Mouse (Mus musculus) gastrocnemius, postnatal 25 days (tissue): ENCODE data around the gene Gm44596. TPM values are rescaled to one million over a fixed set of nuclear protein-coding genes. Genes with fewer than 3 reads are reported as not detected.
A peak's percentile ranks its signal among the peaks of the same experiment; 100 is the strongest.

Experiments
- DNase-seq: peaks from one replicate; pipeline ENCODE4 v3.0.0; 2022
- total RNA-seq, 2 experiments: library from RNA; stranded (reverse); gene quantifications; 1 replicate in 1 of 2; 2 replicates in 1 of 2; pipeline ENCODE4 v1.2.3; 2021

Gene Gm44596
- total RNA-seq, 2 experiments from 2014 or later: not detected

DNA sequence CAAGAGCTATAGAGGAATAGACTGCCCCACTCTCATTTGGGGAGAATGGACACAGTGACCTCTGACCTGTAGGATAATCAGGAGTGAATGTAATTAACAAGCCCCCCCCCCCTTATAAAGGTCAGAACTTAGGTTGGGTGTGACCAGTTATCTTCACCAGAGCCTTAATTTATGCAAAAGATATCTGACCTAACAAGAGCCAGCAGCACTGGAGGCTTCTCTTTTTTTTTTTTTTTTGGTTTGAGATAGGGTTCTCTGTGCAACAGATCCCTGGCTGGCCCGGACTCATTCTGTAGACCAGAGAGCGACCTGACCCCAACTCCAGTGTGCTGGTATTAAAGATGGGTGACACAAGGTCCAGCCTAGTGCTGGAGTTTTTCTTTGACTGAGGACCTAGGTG, 54.0 kb downstream of the Gm44596 start:
- no peak for DNase-seq

- no peak for DNase-seq
Measured at GRCm38 (mm10) chr6:128429826-128430225, 54.5 kb downstream of the Gm44596 start.

GRCm38 (mm10) chr6:128432356-128432915, 57.1 kb downstream of the Gm44596 start:
- no peak for DNase-seq

DNA sequence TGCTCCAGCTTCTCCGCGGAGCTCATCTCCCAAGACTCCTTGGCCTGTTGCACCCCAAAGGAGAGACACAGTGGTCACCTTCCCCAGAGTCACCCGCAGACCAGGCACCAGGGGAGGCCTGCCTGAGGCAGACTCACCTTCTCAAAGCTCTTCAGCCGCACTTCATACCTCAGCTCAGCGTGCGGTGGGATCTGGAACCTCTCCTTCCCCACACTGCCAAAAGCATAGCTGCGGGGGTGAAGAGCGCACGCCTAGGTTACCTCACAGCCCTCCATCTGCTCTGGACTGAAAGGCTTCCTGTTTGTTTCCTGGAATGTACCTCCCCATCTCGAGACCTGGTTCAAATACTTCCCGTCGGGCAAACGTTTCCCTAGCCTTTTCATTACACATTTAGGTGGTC, 58.3 kb downstream of the Gm44596 start:
- DNase-seq: no peak

- DNase-seq: peak; percentile 48
Measured at GRCm38 (mm10) chr6:128435474-128435873, 60.2 kb downstream of the Gm44596 start.

DNA sequence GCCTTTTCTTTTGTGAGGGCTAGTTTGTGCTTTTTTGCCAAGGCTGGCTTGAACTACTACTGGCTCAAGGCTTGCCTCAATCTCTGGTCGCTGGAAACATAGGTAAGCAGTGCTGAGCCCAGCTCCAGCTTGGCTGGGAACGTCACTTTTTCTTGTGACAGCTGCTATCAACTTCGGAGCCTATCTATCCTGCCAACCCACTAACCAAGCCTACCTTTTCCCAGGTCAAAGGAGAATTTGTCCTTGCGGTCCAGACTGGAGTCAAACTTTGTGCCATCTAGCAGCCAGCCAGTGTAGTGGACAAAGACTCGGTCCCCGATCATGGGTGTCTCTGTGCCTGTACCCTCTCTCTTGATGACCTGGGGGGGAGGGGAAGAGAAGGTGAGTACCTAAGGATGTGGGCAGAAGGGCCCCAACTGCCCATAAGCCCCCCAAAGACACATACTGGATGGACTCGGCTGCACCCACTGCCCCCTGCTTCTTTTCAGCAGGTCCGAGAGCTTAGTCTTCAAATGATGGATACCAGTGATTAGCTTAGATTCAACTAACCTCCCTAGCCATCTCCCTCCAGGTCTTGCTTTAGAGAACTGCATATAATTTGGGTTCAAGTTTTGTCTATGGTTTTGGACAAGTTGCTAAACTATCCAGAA, 61.2 kb downstream of the Gm44596 start:
- no peak for DNase-seq

DNA sequence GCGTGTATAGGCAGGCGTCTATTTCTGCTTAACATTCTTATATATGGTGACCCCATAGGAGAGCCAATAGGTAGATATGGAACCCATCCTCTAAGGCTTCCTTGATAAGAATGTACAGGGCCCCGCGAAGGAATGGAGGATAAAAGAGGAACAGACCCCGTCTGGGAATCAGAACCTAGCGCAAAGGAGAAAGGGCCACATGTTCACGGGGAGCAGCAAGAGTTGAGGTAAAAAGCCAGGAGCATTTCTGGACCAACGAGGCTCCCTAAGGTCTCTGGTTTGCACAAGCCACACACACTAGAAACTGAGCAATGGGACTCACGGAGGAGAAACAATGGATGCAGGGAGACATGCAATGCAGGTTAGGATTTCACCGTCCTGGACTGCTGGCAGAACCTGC, 62.0 kb downstream of the Gm44596 start:
- DNase-seq: no peak

GRCm38 (mm10) chr6:128437731-128438316, 62.5 kb downstream of the Gm44596 start:
- DNase-seq: peak; percentile 63

GRCm38 (mm10) chr6:128438317-128438870, 63.1 kb downstream of the Gm44596 start, which contains the start of gene Fkbp4:
Fkbp4 (minus strand) TSS chr6:128438677.
- peak; percentile 95 for DNase-seq

GRCm38 (mm10) chr6:128438871-128439341, 63.6 kb downstream of the Gm44596 start:
- no peak for DNase-seq

- DNase-seq: no peak
Measured at GRCm38 (mm10) chr6:128440238-128440637, 64.9 kb downstream of the Gm44596 start.

- no peak for DNase-seq
Measured at GRCm38 (mm10) chr6:128445761-128446535, 70.6 kb downstream of the Gm44596 start.

- no peak for DNase-seq
Measured at GRCm38 (mm10) chr6:128447063-128447462, 71.8 kb downstream of the Gm44596 start.

DNA sequence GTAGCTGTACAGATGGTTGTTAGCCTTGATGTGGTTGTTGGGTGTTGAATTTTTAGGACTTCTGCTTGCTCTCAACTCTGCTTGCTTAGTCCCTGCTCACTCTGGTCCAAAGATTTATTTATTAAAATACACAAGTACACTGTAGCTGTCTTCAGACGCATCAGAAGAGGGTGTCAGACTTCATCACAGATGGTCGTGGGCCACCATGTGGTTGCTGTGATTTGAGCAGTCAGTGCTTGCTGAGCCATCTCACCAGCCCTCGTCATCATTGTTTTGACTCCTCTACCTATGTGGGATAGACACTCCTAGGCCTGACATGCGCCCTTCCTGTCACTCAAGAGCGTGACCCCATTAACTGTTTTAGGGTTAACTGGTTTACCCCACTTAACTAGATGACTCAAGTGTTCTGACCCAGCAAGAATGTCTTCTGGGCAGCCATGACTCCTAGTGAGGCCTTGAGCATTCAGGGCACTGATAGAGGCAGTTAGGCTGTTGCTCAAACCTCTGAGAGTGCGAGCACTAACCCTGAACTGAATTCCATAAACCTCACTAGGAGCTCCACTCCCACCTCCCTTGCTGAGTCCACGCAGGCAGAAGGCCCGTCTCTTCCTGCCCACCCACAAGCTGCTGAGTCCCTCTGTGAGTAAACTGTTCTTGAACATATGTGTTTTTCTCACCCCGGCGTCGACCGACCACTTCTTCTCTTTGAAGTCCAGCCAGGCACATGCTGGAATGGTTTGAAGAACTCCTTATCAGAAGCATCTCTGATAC, 80.7 kb downstream of the Gm44596 start:
- DNase-seq: no peak

Other genes starting within 250 kb of the Gm44596 start
- gene Tspan9, start 231.9 kb upstream of the Gm44596 start, total RNA-seq: 10 to 100 TPM; 48.6 to 56.6 TPM
- gene Tead4, start 74.7 kb upstream of the Gm44596 start, total RNA-seq: 1 to 10 TPM; 5.9 to 8.6 TPM
- 1 to 10 TPM; 5.7 to 5.9 TPM for gene Tulp3, start 19.7 kb upstream of the Gm44596 start, total RNA-seq
- gene Rhno1, start 12.6 kb upstream of the Gm44596 start, total RNA-seq: 1 to 10 TPM; 6.0 to 7.4 TPM
- 1 to 10 TPM; 1.2 to 1.6 TPM for gene Foxm1, start 12.5 kb upstream of the Gm44596 start, total RNA-seq
- not detected for gene Tex52, start within 50 bp of the Gm44596 start, total RNA-seq
- 1 to 10 TPM in 1 of 2 experiments, under 1 TPM in 1; 0.97 to 1.7 TPM for gene Nrip2, start 23.8 kb downstream of the Gm44596 start, total RNA-seq
- 10 to 100 TPM; 14.4 to 15.1 TPM for gene Itfg2, start 49.4 kb downstream of the Gm44596 start, total RNA-seq
- 100 to 1,000 TPM; 105 to 111 TPM for gene Fkbp4, start 63.2 kb downstream of the Gm44596 start, total RNA-seq
- gene Pzp, start 151.2 kb downstream of the Gm44596 start, total RNA-seq: not detected
- gene A2ml1, start 206.1 kb downstream of the Gm44596 start, total RNA-seq: not detected
- gene Klrb1a, start 248.0 kb downstream of the Gm44596 start, total RNA-seq: not detected